28 mouse cellular contexts compared by ENCODE assay signal in genomic region chr17:33063001-33063400, GRCm38 (mm10). TPM values are rescaled to one million over a fixed set of nuclear protein-coding genes. Genes with fewer than 3 reads are reported as not detected.
"Had no signal": no experiment of that assay in that cellular context is flagged by ENCODE, and none has a peak within 500 bp of the region (broad histone marks: within the 10 kb centered on the region; RNA-seq: fewer than 3 reads in every experiment).

No protein-coding gene starts in this region.

- H3K9ac ChIP-seq: limb, embryonic 13.5 days; liver, embryonic 12.5 days; liver, embryonic 15.5 days; midbrain, embryonic 13.5 days; neural tube, embryonic 13.5 days had no signal

- H3K27ac ChIP-seq: layer of hippocampus, adult 2 months; limb, embryonic 10.5 days; limb, embryonic 13.5 days; liver, embryonic 12.5 days; liver, embryonic 15.5 days; midbrain, embryonic 10.5 days; midbrain, embryonic 13.5 days; neural tube, embryonic 13.5 days had no signal

- H3K4me3 ChIP-seq: layer of hippocampus, adult 2 months; limb, embryonic 10.5 days; limb, embryonic 13.5 days; liver, embryonic 12.5 days; liver, embryonic 15.5 days; midbrain, embryonic 10.5 days; midbrain, embryonic 13.5 days; myocyte; neural tube, embryonic 13.5 days had no signal

- H3K4me1 ChIP-seq: limb, embryonic 10.5 days; limb, embryonic 13.5 days; liver, embryonic 12.5 days; liver, embryonic 15.5 days; midbrain, embryonic 13.5 days; neural tube, embryonic 13.5 days had no signal

- H3K27me3 ChIP-seq: limb, embryonic 13.5 days; liver, embryonic 12.5 days; liver, embryonic 15.5 days; midbrain, embryonic 13.5 days; neural tube, embryonic 13.5 days had no signal

- H3K36me3 ChIP-seq: limb, embryonic 10.5 days; limb, embryonic 13.5 days; liver, embryonic 12.5 days; liver, embryonic 15.5 days; midbrain, embryonic 10.5 days; midbrain, embryonic 13.5 days; neural tube, embryonic 13.5 days had no signal

- H3K9me3 ChIP-seq: limb, embryonic 10.5 days; limb, embryonic 13.5 days; liver, embryonic 12.5 days; liver, embryonic 15.5 days; midbrain, embryonic 10.5 days; neural tube, embryonic 13.5 days had no signal

- DNase-seq: kidney, adult 9 months; kidney, postnatal 14 days; layer of hippocampus, adult 9-11 months; liver; lung, adult 2 months; lung, postnatal 14 days; lung, postnatal 4 days; retina, postnatal 1 day; right cerebral cortex, postnatal 25 days; thymus, adult 18-20 months; thymus, postnatal 36 days had no signal

RNA-seq across cellular contexts. Expression of gene 4921501E09Rik, which starts 4.9 kb away (rescaled TPM):
- polyA plus RNA-seq: kidney, embryonic 16.5 days; large intestine, adult 2 months; limb, embryonic 10.5 days; limb, embryonic 13.5 days; liver, embryonic 12.5 days; liver, embryonic 15.5 days; lung, adult 2 months; lung, embryonic 16.5 days; midbrain, embryonic 10.5 days; midbrain, embryonic 13.5 days; midbrain, embryonic 16.5 days; myocyte; neural tube, embryonic 13.5 days; small intestine, adult 2 months; spleen, adult 2 months; stomach, embryonic 16.5 days; urinary bladder, adult 2 months had no signal
